Mouse (Mus musculus): ENCODE measurements at regions not wholly inside any gene's neighbourhood (a gene's known extent, or its start where the extent isn't known, plus 50 kb on each side); places are given as distances from the start of the nearest gene placed in this dataset.

GRCm38 (mm10) chr3:117122211-117122610 lies 153.4 kb upstream of the Palmd start:
- Histone ChIP-seq H3K9ac (replicated peaks; ENCODE audit: low read depth, low read length) (no peak overlapping the region), H3K4me1 (replicated peaks; ENCODE audit: control insufficient read depth, insufficient read depth, low read length) (no peaks in the 10 kb centered on the region; the same call in 1 of the 2 replicates), H3K4me3 (replicated peaks; ENCODE audit: low read length) (no peak overlapping the region), H3K27me3 (replicated peaks; ENCODE audit: control insufficient read depth, insufficient read depth, low read length) (no peaks in the 10 kb centered on the region), H3K36me3 (ENCODE audit: control insufficient read depth, insufficient read depth) (no peaks in the 10 kb centered on the region), H3K4me2 (ENCODE audit: low read length) (no peak overlapping the region), H3K27ac (ENCODE audit: low read length) (no peak overlapping the region), H3K9me3 (ENCODE audit: control insufficient read depth, low read length) (no peaks in the 10 kb centered on the region)
- WGBS, result 85% methylated on average over 3 of the region's 3 CpGs
- ATAC-seq, result no peak

GRCm38 (mm10) chr3:117120086-117121055 lies 151.6 kb upstream of the Palmd start:
- no peak overlapping the region for H3K27ac ChIP-seq (ENCODE audit: low read length)
- H3K4me1 ChIP-seq (replicated peaks; ENCODE audit: control insufficient read depth, insufficient read depth, low read length), result no peaks in the 10 kb centered on the region; the same call in 1 of the 2 replicates
- no peaks in the 10 kb centered on the region for H3K9me3 ChIP-seq (ENCODE audit: control insufficient read depth, low read length)
- no peak overlapping the region for H3K4me2 ChIP-seq (ENCODE audit: low read length)
- H3K27me3 ChIP-seq (replicated peaks; ENCODE audit: control insufficient read depth, insufficient read depth, low read length), result no peaks in the 10 kb centered on the region
- no peak overlapping the region; the same call in 1 of the 2 replicates for H3K9ac ChIP-seq (replicated peaks; ENCODE audit: low read depth, low read length)
- no peaks in the 10 kb centered on the region for H3K36me3 ChIP-seq (ENCODE audit: control insufficient read depth, insufficient read depth)
- no peak overlapping the region for H3K4me3 ChIP-seq (replicated peaks; ENCODE audit: low read length)
- peak; percentile 84 for ATAC-seq
- WGBS, result 53% methylated on average over 13 of the region's 13 CpGs

GRCm38 (mm10) chr3:117119576-117119975 lies 150.8 kb upstream of the Palmd start:
- H3K9ac ChIP-seq (replicated peaks; ENCODE audit: low read depth, low read length), result no peak overlapping the region
- 77% methylated on average over 5 of the region's 5 CpGs for WGBS
- no peak overlapping the region for H3K27ac ChIP-seq (ENCODE audit: low read length)
- no peaks in the 10 kb centered on the region for H3K36me3 ChIP-seq (ENCODE audit: control insufficient read depth, insufficient read depth)
- no peak overlapping the region for H3K4me3 ChIP-seq (replicated peaks; ENCODE audit: low read length)
- H3K4me1 ChIP-seq (replicated peaks; ENCODE audit: control insufficient read depth, insufficient read depth, low read length), result no peaks in the 10 kb centered on the region; the same call in 1 of the 2 replicates
- no peak for ATAC-seq
- no peak overlapping the region for H3K4me2 ChIP-seq (ENCODE audit: low read length)
- H3K27me3 ChIP-seq (replicated peaks; ENCODE audit: control insufficient read depth, insufficient read depth, low read length), result no peaks in the 10 kb centered on the region
- no peaks in the 10 kb centered on the region for H3K9me3 ChIP-seq (ENCODE audit: control insufficient read depth, low read length)

- no peaks in the 10 kb centered on the region; the same call in 1 of the 2 replicates for H3K4me1 ChIP-seq (replicated peaks; ENCODE audit: control insufficient read depth, insufficient read depth, low read length)
- H3K4me3 ChIP-seq (replicated peaks; ENCODE audit: low read length), result no peak overlapping the region
- WGBS, result 55% methylated on average over 1 of the region's 1 CpGs
Observed at GRCm38 (mm10) chr3:117117838-117118237, 149.1 kb upstream of the Palmd start.

GRCm38 (mm10) chr3:117116210-117116609 lies 147.4 kb upstream of the Palmd start:
- no peak overlapping the region for H3K9ac ChIP-seq (replicated peaks; ENCODE audit: low read depth, low read length)
- no peak overlapping the region for H3K27ac ChIP-seq (ENCODE audit: low read length)
- H3K27me3 ChIP-seq (replicated peaks; ENCODE audit: control insufficient read depth, insufficient read depth, low read length), result no peaks in the 10 kb centered on the region
- no peaks in the 10 kb centered on the region; the same call in 1 of the 2 replicates for H3K4me1 ChIP-seq (replicated peaks; ENCODE audit: control insufficient read depth, insufficient read depth, low read length)
- no peak for ATAC-seq
- WGBS, result 93% methylated on average over 2 of the region's 2 CpGs
- H3K36me3 ChIP-seq (ENCODE audit: control insufficient read depth, insufficient read depth), result no peaks in the 10 kb centered on the region
- no peak overlapping the region for H3K4me2 ChIP-seq (ENCODE audit: low read length)
- no peak overlapping the region for H3K4me3 ChIP-seq (replicated peaks; ENCODE audit: low read length)
- H3K9me3 ChIP-seq (ENCODE audit: control insufficient read depth, low read length), result no peaks in the 10 kb centered on the region

More at GRCm38 (mm10) chr3:117117838-117118237, 149.1 kb upstream of the Palmd start:
- no peaks in the 10 kb centered on the region for H3K36me3 ChIP-seq (ENCODE audit: control insufficient read depth, insufficient read depth)
- H3K9ac ChIP-seq (replicated peaks; ENCODE audit: low read depth, low read length), result no peak overlapping the region
- no peaks in the 10 kb centered on the region for H3K9me3 ChIP-seq (ENCODE audit: control insufficient read depth, low read length)
- no peak overlapping the region for H3K4me2 ChIP-seq (ENCODE audit: low read length)
- H3K27ac ChIP-seq (ENCODE audit: low read length), result no peak overlapping the region
- no peaks in the 10 kb centered on the region for H3K27me3 ChIP-seq (replicated peaks; ENCODE audit: control insufficient read depth, insufficient read depth, low read length)
- no peak; the same call in 1 of the 2 replicates for ATAC-seq

GRCm38 (mm10) chr3:117112766-117113165 lies 144.0 kb upstream of the Palmd start:
- Histone ChIP-seq H3K4me1 (replicated peaks; ENCODE audit: control insufficient read depth, insufficient read depth, low read length) (peaks cover 3% of the 10 kb centered on the region; the same call in 1 of the 2 replicates), H3K36me3 (ENCODE audit: control insufficient read depth, insufficient read depth) (no peaks in the 10 kb centered on the region), H3K4me3 (replicated peaks; ENCODE audit: low read length) (no peak overlapping the region), H3K27me3 (replicated peaks; ENCODE audit: control insufficient read depth, insufficient read depth, low read length) (no peaks in the 10 kb centered on the region), H3K9me3 (ENCODE audit: control insufficient read depth, low read length) (no peaks in the 10 kb centered on the region), H3K9ac (replicated peaks; ENCODE audit: low read depth, low read length) (no peak overlapping the region), H3K4me2 (ENCODE audit: low read length) (no peak overlapping the region), H3K27ac (ENCODE audit: low read length) (no peak overlapping the region)
- ATAC-seq, result no peak
- WGBS, result 95% methylated on average over 3 of the region's 3 CpGs

- Histone ChIP-seq H3K36me3 (ENCODE audit: control insufficient read depth, insufficient read depth) (no peaks in the 10 kb centered on the region), H3K9ac (replicated peaks; ENCODE audit: low read depth, low read length) (no peak overlapping the region), H3K4me2 (ENCODE audit: low read length) (no peak overlapping the region), H3K4me3 (replicated peaks; ENCODE audit: low read length) (no peak overlapping the region), H3K27me3 (replicated peaks; ENCODE audit: control insufficient read depth, insufficient read depth, low read length) (no peaks in the 10 kb centered on the region), H3K27ac (ENCODE audit: low read length) (no peak overlapping the region), H3K4me1 (replicated peaks; ENCODE audit: control insufficient read depth, insufficient read depth, low read length) (peaks cover 3% of the 10 kb centered on the region; the same call in 1 of the 2 replicates), H3K9me3 (ENCODE audit: control insufficient read depth, low read length) (no peaks in the 10 kb centered on the region)
- no peak for ATAC-seq
- WGBS, result 92% methylated on average over 4 of the region's 4 CpGs
Observed at GRCm38 (mm10) chr3:117112304-117112703, 143.5 kb upstream of the Palmd start.

- no peaks in the 10 kb centered on the region for H3K36me3 ChIP-seq (ENCODE audit: control insufficient read depth, insufficient read depth)
Observed at GRCm38 (mm10) chr3:117108966-117109700, 140.3 kb upstream of the Palmd start.

GRCm38 (mm10) chr3:117107986-117108385 lies 139.2 kb upstream of the Palmd start:
- ATAC-seq, result no peak
- H3K27me3 ChIP-seq (replicated peaks; ENCODE audit: control insufficient read depth, insufficient read depth, low read length), result no peaks in the 10 kb centered on the region
- H3K4me3 ChIP-seq (replicated peaks; ENCODE audit: low read length), result no peak overlapping the region
- H3K36me3 ChIP-seq (ENCODE audit: control insufficient read depth, insufficient read depth), result no peaks in the 10 kb centered on the region
- WGBS, result 44% methylated on average over 6 of the region's 6 CpGs
- H3K9me3 ChIP-seq (ENCODE audit: control insufficient read depth, low read length), result no peaks in the 10 kb centered on the region
- no peak overlapping the region for H3K4me2 ChIP-seq (ENCODE audit: low read length)
- H3K4me1 ChIP-seq (replicated peaks; ENCODE audit: control insufficient read depth, insufficient read depth, low read length), result peaks cover 3% of the 10 kb centered on the region; the same call in 1 of the 2 replicates
- no peak overlapping the region for H3K27ac ChIP-seq (ENCODE audit: low read length)
- no peak overlapping the region for H3K9ac ChIP-seq (replicated peaks; ENCODE audit: low read depth, low read length)

More at GRCm38 (mm10) chr3:117108966-117109700, 140.3 kb upstream of the Palmd start:
- peaks cover 3% of the 10 kb centered on the region; the same call in 1 of the 2 replicates for H3K4me1 ChIP-seq (replicated peaks; ENCODE audit: control insufficient read depth, insufficient read depth, low read length)
- no peak overlapping the region for H3K27ac ChIP-seq (ENCODE audit: low read length)
- no peak for ATAC-seq
- no peak overlapping the region for H3K4me2 ChIP-seq (ENCODE audit: low read length)
- no peaks in the 10 kb centered on the region for H3K9me3 ChIP-seq (ENCODE audit: control insufficient read depth, low read length)
- 59% methylated on average over 8 of the region's 8 CpGs for WGBS
- no peak overlapping the region for H3K4me3 ChIP-seq (replicated peaks; ENCODE audit: low read length)
- no peaks in the 10 kb centered on the region for H3K27me3 ChIP-seq (replicated peaks; ENCODE audit: control insufficient read depth, insufficient read depth, low read length)
- H3K9ac ChIP-seq (replicated peaks; ENCODE audit: low read depth, low read length), result no peak overlapping the region
